Mouse (Mus musculus) limb, embryonic 12.5 days (tissue): ENCODE measurements at regions not wholly inside any gene's neighbourhood (a gene's known extent, or its start where the extent isn't known, plus 50 kb on each side); places are given as distances from the start of the nearest gene placed in this dataset.

Experiments
- ATAC-seq: fragments of 200-750 bp; cut with Nextera tagmentation; 2 replicates; pipeline ENCODE4 v1.8.0; 2017; ENCODE audit warnings: low read depth, moderate TSS enrichment; ENCODE audit not compliant: insufficient number of reproducible peaks, insufficient read depth, low FRiP score, low TSS enrichment
- H3K27ac ChIP-seq: fragments of 300-500 bp; sonication (generic); 2 replicates; pipeline ENCODE4 v1.5.1; 2016; ENCODE audit warnings: mild to moderate bottlenecking, moderate library complexity
- H3K27me3 ChIP-seq: fragments of 300-500 bp; sonication (generic); 2 replicates; pipeline ENCODE4 v1.6.1; 2016; ENCODE audit warnings: mild to moderate bottlenecking, moderate library complexity
- H3K36me3 ChIP-seq: fragments of 300-500 bp; sonication (generic); 2 replicates; pipeline ENCODE4 v1.6.1; 2016; ENCODE audit warnings: mild to moderate bottlenecking, moderate library complexity
- H3K4me1 ChIP-seq: fragments of 300-500 bp; sonication (generic); replicated peaks from 2 replicates; pipeline ENCODE4 v1.6.1; 2016
- H3K4me2 ChIP-seq: fragments of 300-500 bp; sonication (generic); 2 replicates; pipeline ENCODE4 v1.6.1; 2016; ENCODE audit warnings: mild to moderate bottlenecking, moderate library complexity
- H3K4me3 ChIP-seq: fragments of 300-500 bp; sonication (generic); replicated peaks from 2 replicates; pipeline ENCODE4 v1.5.1; 2016; ENCODE audit warnings: mild to moderate bottlenecking
- H3K9ac ChIP-seq: fragments of 300-500 bp; sonication (generic); replicated peaks from 2 replicates; pipeline ENCODE4 v1.6.1; 2016; ENCODE audit warnings: mild to moderate bottlenecking, moderate library complexity
- H3K9me3 ChIP-seq: fragments of 300-500 bp; sonication (generic); 2 replicates; pipeline ENCODE4 v1.6.1; 2016; ENCODE audit warnings: mild to moderate bottlenecking, moderate library complexity
- WGBS: fragments of 180-500 bp; shearing (Covaris S2); methylation state at CpG from one replicate; pipeline ENCODE4 v1.1.7; 2016; 5-methylcytosine and 5-hydroxymethylcytosine counted together

- no peak overlapping the region for H3K9ac ChIP-seq
- H3K4me3 ChIP-seq: no peak overlapping the region
- H3K27ac ChIP-seq: no peak overlapping the region
- H3K4me1 ChIP-seq: no peaks in the 10 kb centered on the region
- no peaks in the 10 kb centered on the region for H3K9me3 ChIP-seq
- H3K36me3 ChIP-seq: no peaks in the 10 kb centered on the region
- H3K27me3 ChIP-seq: no peaks in the 10 kb centered on the region
- no peak overlapping the region for H3K4me2 ChIP-seq
- no peak for ATAC-seq
- WGBS: 44% methylated on average over 5 of the region's 5 CpGs
Observed at GRCm38 (mm10) chr7:35958731-35959130, 155.9 kb upstream of the Zfp507 start.

DNA sequence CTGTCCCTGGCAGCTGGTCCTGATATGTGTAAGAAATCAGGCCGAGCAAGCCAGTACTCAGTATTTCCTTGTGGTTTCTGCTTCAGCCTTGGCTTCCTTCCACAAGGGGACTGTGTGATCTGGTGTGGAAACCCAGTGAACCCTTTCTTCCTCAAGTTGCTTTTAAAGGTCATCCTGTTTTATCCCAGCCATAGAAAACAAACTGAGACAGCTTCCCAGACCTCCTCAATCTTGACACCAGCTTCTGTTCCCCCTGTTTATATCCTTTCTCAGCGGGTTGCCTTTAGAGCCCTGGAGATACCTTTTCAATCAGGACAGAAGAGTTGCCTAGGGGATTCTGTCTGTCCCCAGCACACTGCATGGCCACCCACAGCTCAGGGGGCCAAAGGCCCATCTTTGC, 155.2 kb upstream of the Zfp507 start:
- 42% methylated on average over 2 of the region's 2 CpGs for WGBS
- no peaks in the 10 kb centered on the region for H3K27me3 ChIP-seq
- H3K9me3 ChIP-seq: no peaks in the 10 kb centered on the region
- H3K27ac ChIP-seq: no peak overlapping the region
- no peak overlapping the region for H3K9ac ChIP-seq
- H3K36me3 ChIP-seq: no peaks in the 10 kb centered on the region
- ATAC-seq: no peak
- H3K4me2 ChIP-seq: no peak overlapping the region
- no peak overlapping the region for H3K4me3 ChIP-seq
- no peaks in the 10 kb centered on the region for H3K4me1 ChIP-seq

DNA sequence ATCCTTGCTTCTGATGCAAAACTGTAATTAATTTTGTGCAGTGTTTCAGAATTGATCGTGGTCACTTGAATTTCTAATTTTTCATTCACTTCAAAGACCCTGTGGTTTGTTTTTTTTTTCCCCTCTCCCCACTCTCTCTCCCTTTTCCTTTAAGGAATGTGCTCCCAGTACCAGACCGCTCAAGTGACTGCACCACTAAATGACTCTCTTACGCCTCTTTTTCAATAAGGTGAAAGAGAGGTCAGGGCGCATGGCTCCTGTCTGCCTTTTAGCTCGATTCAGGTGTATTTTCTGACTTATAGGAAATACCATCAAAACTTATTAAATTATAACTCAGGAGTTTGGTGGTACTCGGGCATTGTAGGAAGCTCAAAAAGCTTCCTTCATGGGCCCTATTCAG, 146.0 kb upstream of the Zfp507 start:
- H3K4me1 ChIP-seq: peaks cover 13% of the 10 kb centered on the region
- H3K9ac ChIP-seq: no peak overlapping the region
- H3K9me3 ChIP-seq: no peaks in the 10 kb centered on the region
- H3K36me3 ChIP-seq: no peaks in the 10 kb centered on the region
- WGBS: 5% methylated on average over 6 of the region's 6 CpGs
- H3K27ac ChIP-seq: no peak overlapping the region
- no peak for ATAC-seq
- H3K27me3 ChIP-seq: no peaks in the 10 kb centered on the region
- H3K4me3 ChIP-seq: no peak overlapping the region
- H3K4me2 ChIP-seq: peak overlapping the region; percentile 48

DNA sequence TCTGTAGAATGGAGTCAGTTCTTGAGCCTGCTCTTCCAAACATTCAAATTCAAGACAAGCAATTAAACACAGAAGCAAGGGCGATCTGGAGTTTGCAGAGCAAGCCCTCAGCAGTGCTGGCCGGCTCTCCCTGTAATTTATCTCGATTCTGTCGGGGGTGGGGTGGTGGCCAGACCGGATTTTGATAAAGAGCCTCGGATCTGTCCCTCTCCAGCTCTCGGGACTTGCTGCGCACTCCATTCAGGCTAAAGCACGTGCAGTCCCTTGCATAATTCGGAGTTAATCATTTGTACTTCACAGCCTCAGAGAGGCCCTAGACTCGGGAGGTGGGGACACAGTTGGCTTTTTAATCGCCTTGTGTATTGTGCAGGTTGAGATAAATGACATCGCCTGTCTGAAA, 145.6 kb upstream of the Zfp507 start:
- WGBS: 2% methylated on average over 13 of the region's 13 CpGs
- Histone ChIP-seq H3K9me3 (no peaks in the 10 kb centered on the region), H3K4me3 (no peak overlapping the region), H3K4me2 (peak overlapping the region; percentile 48), H3K27me3 (no peaks in the 10 kb centered on the region), H3K27ac (no peak overlapping the region), H3K4me1 (peaks cover 13% of the 10 kb centered on the region), H3K36me3 (no peaks in the 10 kb centered on the region), H3K9ac (no peak overlapping the region)
- no peak for ATAC-seq

DNA sequence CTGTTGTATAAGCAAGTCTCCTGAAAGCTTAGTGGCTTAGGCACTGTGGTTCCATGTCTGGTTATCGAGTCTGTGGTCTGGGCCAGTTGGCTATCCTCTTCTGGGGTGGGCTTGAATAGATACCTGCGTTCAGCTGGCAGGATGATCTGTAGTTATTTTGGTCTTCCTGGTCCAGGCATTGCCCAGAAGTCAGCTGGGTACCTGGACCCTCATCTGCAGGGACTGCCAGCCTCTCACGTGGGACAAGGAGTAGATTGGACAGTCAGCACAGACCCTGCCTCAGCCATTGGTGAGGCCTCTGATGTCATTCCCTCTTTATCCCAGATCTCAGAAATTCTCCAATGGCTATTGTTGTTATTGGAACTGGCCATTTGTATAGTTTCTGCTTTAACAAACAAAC, 138.3 kb upstream of the Zfp507 start:
- Histone ChIP-seq H3K9ac (no peak overlapping the region), H3K4me2 (no peak overlapping the region), H3K27me3 (no peaks in the 10 kb centered on the region), H3K4me1 (0 out of 2 replicates have a peak, but pooled peaks cover 5% of the 10 kb centered on the region), H3K27ac (no peak overlapping the region), H3K4me3 (no peak overlapping the region), H3K9me3 (no peaks in the 10 kb centered on the region), H3K36me3 (no peaks in the 10 kb centered on the region)
- no peak for ATAC-seq
- WGBS: 93% methylated on average over 3 of the region's 3 CpGs

DNA sequence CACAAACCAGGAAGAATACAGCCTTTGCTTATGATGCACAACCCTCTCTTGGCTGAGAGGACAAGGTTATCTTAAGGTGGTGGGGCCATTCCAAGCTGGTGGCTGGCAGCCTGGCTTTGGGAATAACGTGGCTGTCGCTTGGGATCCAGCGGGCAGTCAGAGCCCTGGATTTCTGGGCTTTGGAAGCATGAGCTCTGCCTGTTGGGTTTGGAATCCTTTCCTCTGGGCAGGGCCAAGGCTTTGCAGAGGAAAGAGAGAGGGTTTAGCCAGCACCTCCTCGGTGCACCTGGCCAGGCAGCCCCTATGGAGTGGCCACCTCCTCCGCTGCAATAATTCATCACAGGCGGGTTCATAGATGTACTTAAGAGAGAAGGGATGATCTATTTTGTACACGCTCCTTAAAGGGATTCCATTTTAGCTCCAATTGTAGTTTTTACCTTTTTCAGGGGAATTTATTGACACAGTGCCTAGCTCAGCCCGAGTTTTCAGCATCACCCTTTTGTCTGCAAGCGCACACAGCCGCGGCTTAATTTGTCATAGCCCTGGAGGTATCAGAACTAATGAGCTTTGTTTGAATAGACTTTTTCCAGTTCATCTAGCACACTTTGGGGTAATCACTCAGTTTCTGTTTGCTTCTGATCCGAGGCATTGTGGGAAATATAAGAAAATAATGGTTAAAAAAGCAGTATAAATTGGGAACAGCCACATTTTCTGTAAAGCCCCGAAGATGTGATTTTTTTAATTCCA, 135.5 kb upstream of the Zfp507 start:
- WGBS: 78% methylated on average over 13 of the region's 13 CpGs
- ATAC-seq: no peak
- H3K27me3 ChIP-seq: no peaks in the 10 kb centered on the region
- H3K9me3 ChIP-seq: no peaks in the 10 kb centered on the region
- no peaks in the 10 kb centered on the region for H3K36me3 ChIP-seq
- H3K4me3 ChIP-seq: no peak overlapping the region
- H3K4me1 ChIP-seq: 0 out of 2 replicates have a peak, but pooled peaks cover 5% of the 10 kb centered on the region
- no peak overlapping the region for H3K9ac ChIP-seq
- H3K4me2 ChIP-seq: no peak overlapping the region
- no peak overlapping the region for H3K27ac ChIP-seq

GRCm38 (mm10) chr7:35926749-35927148, 123.9 kb upstream of the Zfp507 start:
- 83% methylated on average over 4 of the region's 4 CpGs for WGBS
- no peak for ATAC-seq
- Histone ChIP-seq H3K27ac (no peak overlapping the region), H3K27me3 (peaks cover 25% of the 10 kb centered on the region), H3K36me3 (no peaks in the 10 kb centered on the region), H3K4me3 (no peak overlapping the region), H3K9ac (no peak overlapping the region), H3K4me1 (peaks cover 10% of the 10 kb centered on the region; the same call in 1 of the 2 replicates), H3K4me2 (no peak overlapping the region), H3K9me3 (0 out of 2 replicates have a peak, but pooled peaks cover 18% of the 10 kb centered on the region)

DNA sequence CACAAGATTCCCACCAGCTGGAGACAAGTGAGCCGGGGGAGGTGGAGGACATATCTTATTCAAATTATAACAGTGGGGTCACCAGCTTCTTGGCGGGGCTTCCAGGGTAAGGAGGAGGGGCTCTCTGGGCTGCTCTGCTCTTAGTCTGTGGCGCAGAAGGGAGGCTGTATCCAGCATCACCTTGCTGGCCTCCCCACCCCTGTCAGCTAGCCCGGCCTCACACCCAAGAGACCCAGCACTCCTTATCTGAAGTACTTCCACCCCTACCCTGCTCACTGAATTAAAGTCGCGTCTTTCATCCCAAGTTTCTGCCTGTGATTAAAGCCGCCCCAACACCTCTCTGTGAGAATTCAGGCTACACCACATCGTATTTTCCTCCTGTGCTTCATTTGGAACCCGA, 119.8 kb upstream of the Zfp507 start:
- ATAC-seq: no peak
- Histone ChIP-seq H3K36me3 (no peaks in the 10 kb centered on the region), H3K4me1 (peaks cover 19% of the 10 kb centered on the region), H3K27me3 (peaks cover 40% of the 10 kb centered on the region), H3K4me3 (0 out of 2 replicates have a peak overlapping the region, but pooled peaks have one; percentile 13), H3K9me3 (0 out of 2 replicates have a peak, but pooled peaks cover 14% of the 10 kb centered on the region), H3K9ac (no peak overlapping the region; the same call in 1 of the 2 replicates), H3K27ac (no peak overlapping the region), H3K4me2 (peak overlapping the region; percentile 35; the same call in 1 of the 2 replicates)
- WGBS: 34% methylated on average over 9 of the region's 9 CpGs

DNA sequence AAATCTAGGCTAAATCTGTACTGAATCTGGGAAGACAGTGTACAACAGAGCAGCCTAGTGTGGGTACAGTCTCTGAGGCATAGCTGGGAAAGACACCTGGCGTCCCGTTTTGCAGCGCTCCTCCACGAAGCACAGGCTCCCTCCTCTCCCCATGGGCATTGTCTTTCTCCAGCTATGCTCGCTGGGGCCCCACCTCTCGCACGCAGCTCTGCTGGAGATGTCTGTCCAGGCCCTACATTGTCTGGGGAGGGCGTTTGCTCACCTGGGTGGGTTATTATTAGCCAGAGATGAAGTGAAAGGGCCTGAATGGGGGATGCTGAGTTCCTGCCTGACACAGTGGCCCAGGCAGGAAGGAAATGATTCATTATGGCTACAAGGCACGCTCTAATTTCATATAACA, 118.1 kb upstream of the Zfp507 start:
- no peak overlapping the region for H3K27ac ChIP-seq
- H3K4me3 ChIP-seq: no peak overlapping the region
- ATAC-seq: no peak
- 40% methylated on average over 9 of the region's 9 CpGs for WGBS
- no peaks in the 10 kb centered on the region for H3K36me3 ChIP-seq
- no peak overlapping the region for H3K4me2 ChIP-seq
- H3K27me3 ChIP-seq: peaks cover 40% of the 10 kb centered on the region
- peaks cover 19% of the 10 kb centered on the region for H3K4me1 ChIP-seq
- no peak overlapping the region for H3K9ac ChIP-seq
- H3K9me3 ChIP-seq: 0 out of 2 replicates have a peak, but pooled peaks cover 6% of the 10 kb centered on the region

DNA sequence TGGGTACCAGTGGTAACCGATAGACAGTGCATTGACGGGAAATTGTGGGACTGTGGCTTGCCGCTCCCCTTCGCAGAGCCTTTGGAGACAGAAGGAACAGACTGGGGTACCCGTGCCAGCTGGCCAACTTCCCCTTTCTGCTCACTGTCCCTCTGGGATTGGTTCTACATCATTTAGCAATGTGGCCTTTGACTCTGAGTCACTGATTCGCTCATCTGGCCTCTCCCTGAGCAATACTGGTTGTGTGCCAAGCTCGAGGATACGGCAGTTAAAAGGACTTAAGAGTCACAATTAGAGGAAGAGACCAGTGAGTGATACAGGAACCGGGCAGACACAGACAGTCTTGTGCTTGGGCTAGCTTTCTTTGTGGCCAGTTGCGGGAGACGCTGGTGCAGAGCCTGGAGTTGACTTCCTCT, 117.4 kb upstream of the Zfp507 start:
- no peak overlapping the region for H3K27ac ChIP-seq
- H3K36me3 ChIP-seq: no peaks in the 10 kb centered on the region
- 0 out of 2 replicates have a peak, but pooled peaks cover 6% of the 10 kb centered on the region for H3K9me3 ChIP-seq
- no peak overlapping the region for H3K4me2 ChIP-seq
- H3K4me3 ChIP-seq: no peak overlapping the region
- H3K4me1 ChIP-seq: peaks cover 19% of the 10 kb centered on the region
- 86% methylated on average over 11 of the region's 11 CpGs for WGBS
- ATAC-seq: no peak
- H3K27me3 ChIP-seq: peaks cover 40% of the 10 kb centered on the region
- no peak overlapping the region for H3K9ac ChIP-seq

DNA sequence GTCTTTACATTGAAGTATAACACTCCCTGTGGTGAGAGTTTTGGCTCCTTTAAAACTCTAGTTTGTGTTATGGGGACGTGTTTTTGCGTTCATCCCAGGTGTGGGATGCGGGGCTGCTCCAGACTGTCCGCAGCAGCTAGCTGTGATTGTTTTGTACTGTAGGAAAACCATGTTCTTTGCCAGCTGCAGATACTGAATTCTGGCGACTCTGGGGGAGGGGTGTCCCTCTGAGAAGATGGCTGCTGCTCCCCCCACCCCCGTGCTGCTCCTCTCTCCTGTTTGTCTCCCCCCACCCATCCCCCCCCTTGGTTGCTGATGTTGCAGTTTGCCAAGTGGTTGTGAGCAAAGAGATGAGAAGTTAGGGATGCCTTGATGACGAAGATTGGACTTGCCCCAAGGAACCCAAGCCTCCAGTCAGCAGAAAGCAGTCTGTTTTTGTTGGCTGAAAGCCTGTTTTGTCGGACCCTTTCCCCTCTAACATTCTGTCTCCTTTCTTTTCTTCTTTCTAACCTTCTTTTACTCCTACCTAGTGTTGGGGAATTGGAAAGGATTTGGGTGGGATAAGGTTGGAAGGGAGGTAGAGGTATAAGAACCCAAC, 107.4 kb upstream of the Zfp507 start:
- no peak for ATAC-seq
- WGBS: 67% methylated on average over 8 of the region's 8 CpGs
- Histone ChIP-seq H3K4me2 (no peak overlapping the region), H3K9me3 (no peaks in the 10 kb centered on the region), H3K27ac (no peak overlapping the region), H3K4me3 (no peak overlapping the region), H3K9ac (no peak overlapping the region), H3K36me3 (no peaks in the 10 kb centered on the region), H3K27me3 (peaks cover 21% of the 10 kb centered on the region), H3K4me1 (peaks cover 9% of the 10 kb centered on the region; the same call in 1 of the 2 replicates)
